Mouse (Mus musculus): ENCODE measurements at regions not wholly inside any gene's neighbourhood (a gene's known extent, or its start where the extent isn't known, plus 50 kb on each side); places are given as distances from the start of the nearest gene placed in this dataset.

GRCm38 (mm10) chr15:60719332-60719731 lies 134.2 kb downstream of the Fam84b start:
- H3K4me3 ChIP-seq (ENCODE audit: low read depth, low read length) = no peak overlapping the region
- no peak overlapping the region for H3K27ac ChIP-seq (ENCODE audit: low read depth)
- H3K9me3 ChIP-seq (ENCODE audit: low read depth, low read length) = no peaks in the 10 kb centered on the region
- no peak for TF ChIP-seq CTCF (IDR thresholded peaks at IDR 0.05; ENCODE audit: low read depth)
- H3K9ac ChIP-seq = no peak overlapping the region
- no peaks in the 10 kb centered on the region for H3K4me1 ChIP-seq (ENCODE audit: insufficient read depth)
- no peaks in the 10 kb centered on the region for H3K27me3 ChIP-seq (ENCODE audit: insufficient read depth, low read length)
- H3K4me2 ChIP-seq = no peak overlapping the region
- ATAC-seq (ENCODE audit: insufficient read depth) (no peak), DNase-seq (no peak)
- H3K36me3 ChIP-seq (ENCODE audit: insufficient read depth) = no peaks in the 10 kb centered on the region
- WGBS = 76% methylated on average over 5 of the region's 5 CpGs

- no peaks in the 10 kb centered on the region for H3K27me3 ChIP-seq (ENCODE audit: insufficient read depth, low read length)
- H3K9me3 ChIP-seq (ENCODE audit: low read depth, low read length) = no peaks in the 10 kb centered on the region
- ATAC-seq (ENCODE audit: insufficient read depth) (no peak), DNase-seq (peak; percentile 34)
- no peaks in the 10 kb centered on the region for H3K4me1 ChIP-seq (ENCODE audit: insufficient read depth)
- no peak overlapping the region for H3K9ac ChIP-seq
- H3K4me3 ChIP-seq (ENCODE audit: low read depth, low read length) = no peak overlapping the region
- H3K36me3 ChIP-seq (ENCODE audit: insufficient read depth) = no peaks in the 10 kb centered on the region
- no peak overlapping the region for H3K4me2 ChIP-seq
- TF ChIP-seq CTCF (IDR thresholded peaks at IDR 0.05; ENCODE audit: low read depth) = no peak
- H3K27ac ChIP-seq (ENCODE audit: low read depth) = no peak overlapping the region
Measured at GRCm38 (mm10) chr15:60708678-60709077, 144.9 kb downstream of the Fam84b start.

GRCm38 (mm10) chr15:60706009-60706408 lies 147.6 kb downstream of the Fam84b start:
- no peaks in the 10 kb centered on the region for H3K9me3 ChIP-seq (ENCODE audit: low read depth, low read length)

GRCm38 (mm10) chr15:60701273-60701672 lies 152.3 kb downstream of the Fam84b start:
- H3K27ac ChIP-seq (ENCODE audit: low read depth) = no peak overlapping the region
- TF ChIP-seq CTCF (IDR thresholded peaks at IDR 0.05; ENCODE audit: low read depth) = no peak
- peak; percentile 35 for DNase-seq
- no peaks in the 10 kb centered on the region for H3K27me3 ChIP-seq (ENCODE audit: insufficient read depth, low read length)
- H3K36me3 ChIP-seq (ENCODE audit: insufficient read depth) = no peaks in the 10 kb centered on the region
- no peak overlapping the region for H3K4me3 ChIP-seq (ENCODE audit: low read depth, low read length)
- H3K4me1 ChIP-seq (ENCODE audit: insufficient read depth) = 0 out of 2 replicates have a peak, but pooled peaks cover 5% of the 10 kb centered on the region
- ATAC-seq (ENCODE audit: insufficient read depth) = peak; percentile 44; the same call in 1 of the 2 replicates
- no peak overlapping the region for H3K4me2 ChIP-seq
- H3K9me3 ChIP-seq (ENCODE audit: low read depth, low read length) = no peaks in the 10 kb centered on the region
- H3K9ac ChIP-seq = no peak overlapping the region

More at GRCm38 (mm10) chr15:60706009-60706408, 147.6 kb downstream of the Fam84b start:
- Histone ChIP-seq H3K9ac (no peak overlapping the region), H3K4me2 (no peak overlapping the region), H3K4me1 (ENCODE audit: insufficient read depth) (0 out of 2 replicates have a peak, but pooled peaks cover 5% of the 10 kb centered on the region), H3K36me3 (ENCODE audit: insufficient read depth) (no peaks in the 10 kb centered on the region), H3K27me3 (ENCODE audit: insufficient read depth, low read length) (no peaks in the 10 kb centered on the region), H3K27ac (ENCODE audit: low read depth) (no peak overlapping the region), H3K4me3 (ENCODE audit: low read depth, low read length) (no peak overlapping the region)
- ATAC-seq (ENCODE audit: insufficient read depth) (no peak), DNase-seq (no peak)
- no peak for TF ChIP-seq CTCF (IDR thresholded peaks at IDR 0.05; ENCODE audit: low read depth)
- 44% methylated on average over 4 of the region's 4 CpGs for WGBS

GRCm38 (mm10) chr15:60694746-60695145 lies 158.8 kb downstream of the Fam84b start:
- Histone ChIP-seq H3K9ac (no peak overlapping the region), H3K4me3 (ENCODE audit: low read depth, low read length) (no peak overlapping the region), H3K4me1 (ENCODE audit: insufficient read depth) (no peaks in the 10 kb centered on the region), H3K4me2 (no peak overlapping the region), H3K36me3 (ENCODE audit: insufficient read depth) (no peaks in the 10 kb centered on the region), H3K9me3 (ENCODE audit: low read depth, low read length) (no peaks in the 10 kb centered on the region), H3K27ac (ENCODE audit: low read depth) (no peak overlapping the region), H3K27me3 (ENCODE audit: insufficient read depth, low read length) (no peaks in the 10 kb centered on the region)
- no peak for DNase-seq
- ATAC-seq (ENCODE audit: insufficient read depth) = no peak
- 84% methylated on average over 3 of the region's 3 CpGs for WGBS
- no peak for TF ChIP-seq CTCF (IDR thresholded peaks at IDR 0.05; ENCODE audit: low read depth)

- no peak overlapping the region for H3K4me3 ChIP-seq (ENCODE audit: low read depth, low read length)
- H3K27me3 ChIP-seq (ENCODE audit: insufficient read depth, low read length) = no peaks in the 10 kb centered on the region
- ATAC-seq (ENCODE audit: insufficient read depth) (no peak), DNase-seq (peak; percentile 45)
- H3K27ac ChIP-seq (ENCODE audit: low read depth) = no peak overlapping the region
- TF ChIP-seq CTCF (IDR thresholded peaks at IDR 0.05; ENCODE audit: low read depth) = peak; percentile 49; the same call in 1 of the 2 replicates
- H3K9me3 ChIP-seq (ENCODE audit: low read depth, low read length) = no peaks in the 10 kb centered on the region
- H3K9ac ChIP-seq = no peak overlapping the region
- H3K36me3 ChIP-seq (ENCODE audit: insufficient read depth) = no peaks in the 10 kb centered on the region
- no peak overlapping the region for H3K4me2 ChIP-seq
- 52% methylated on average over 7 of the region's 7 CpGs for WGBS
- H3K4me1 ChIP-seq (ENCODE audit: insufficient read depth) = no peaks in the 10 kb centered on the region
Measured at GRCm38 (mm10) chr15:60693751-60694500, 159.7 kb downstream of the Fam84b start.

- no peak overlapping the region for H3K9ac ChIP-seq
- no peaks in the 10 kb centered on the region for H3K4me1 ChIP-seq (ENCODE audit: insufficient read depth)
- no peak overlapping the region for H3K4me3 ChIP-seq (ENCODE audit: low read depth, low read length)
- no peaks in the 10 kb centered on the region for H3K27me3 ChIP-seq (ENCODE audit: insufficient read depth, low read length)
- WGBS = 58% methylated on average over 6 of the region's 6 CpGs
- no peak overlapping the region for H3K4me2 ChIP-seq
- H3K36me3 ChIP-seq (ENCODE audit: insufficient read depth) = no peaks in the 10 kb centered on the region
- ATAC-seq (ENCODE audit: insufficient read depth) (no peak), DNase-seq (peak; percentile 13)
- TF ChIP-seq CTCF (IDR thresholded peaks at IDR 0.05; ENCODE audit: low read depth) = no peak
- no peak overlapping the region for H3K27ac ChIP-seq (ENCODE audit: low read depth)
- no peaks in the 10 kb centered on the region for H3K9me3 ChIP-seq (ENCODE audit: low read depth, low read length)
Measured at GRCm38 (mm10) chr15:60692718-60693597, 160.6 kb downstream of the Fam84b start.

All from lung, embryonic 14.5 days (tissue).